Mouse (Mus musculus) adrenal gland, adult 8-10 months (tissue): Measurements from ENCODE around the gene Dab1. TPM values are rescaled to one million over a fixed set of nuclear protein-coding genes. Genes with fewer than 3 reads are reported as not detected.

Experiments
- DNase-seq: peaks from one replicate; pipeline ENCODE4 v3.0.0; 2022
- total RNA-seq, 4 experiments: library from RNA; stranded (reverse); gene quantifications; 2 replicates each; pipeline ENCODE4 v1.2.4; 2022

Gene Dab1
- total RNA-seq, 4 experiments from 2014 or later: 1.3 to 2.0 (median 1.8) TPM

DNA sequence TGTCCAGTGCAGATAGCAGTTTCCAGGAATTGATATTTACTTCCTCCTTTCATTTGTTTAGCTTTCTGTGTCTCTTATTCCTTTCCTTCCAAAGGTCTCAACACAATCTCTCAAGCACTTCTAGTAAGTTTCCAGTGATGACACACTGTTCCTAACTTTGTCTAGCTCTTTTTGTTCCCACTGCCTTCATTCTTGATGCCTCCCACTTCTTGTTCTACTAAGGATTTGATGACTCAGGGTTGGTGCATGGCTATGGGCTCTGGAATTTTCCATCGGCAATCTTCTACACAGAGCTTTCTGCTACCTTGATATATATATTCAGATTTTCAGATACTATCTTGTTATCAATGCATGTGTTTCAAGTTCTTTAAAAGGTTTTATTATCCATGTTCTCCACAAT is 656.1 kb downstream of the Dab1 start:
- DNase-seq: no peak

DNA sequence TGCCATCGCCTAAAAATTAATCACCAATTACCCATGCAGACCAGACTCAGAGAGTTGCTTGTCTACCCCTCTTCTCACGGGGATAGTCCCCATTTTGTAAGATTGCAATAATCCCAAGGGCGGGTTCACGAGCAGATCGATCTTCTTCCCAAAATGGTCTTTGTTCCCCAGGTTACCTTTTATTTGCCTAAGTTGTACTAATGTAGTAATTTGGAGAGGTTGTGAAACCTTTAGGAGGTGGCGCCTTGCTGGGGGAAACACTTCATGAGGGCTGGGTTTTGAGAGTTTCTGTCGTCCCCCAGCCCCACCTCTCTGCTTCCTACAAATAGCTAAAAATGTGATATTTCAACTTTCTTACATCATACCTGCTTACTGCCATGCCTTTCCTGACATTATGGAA is 657.8 kb downstream of the Dab1 start:
- no peak for DNase-seq

DNA sequence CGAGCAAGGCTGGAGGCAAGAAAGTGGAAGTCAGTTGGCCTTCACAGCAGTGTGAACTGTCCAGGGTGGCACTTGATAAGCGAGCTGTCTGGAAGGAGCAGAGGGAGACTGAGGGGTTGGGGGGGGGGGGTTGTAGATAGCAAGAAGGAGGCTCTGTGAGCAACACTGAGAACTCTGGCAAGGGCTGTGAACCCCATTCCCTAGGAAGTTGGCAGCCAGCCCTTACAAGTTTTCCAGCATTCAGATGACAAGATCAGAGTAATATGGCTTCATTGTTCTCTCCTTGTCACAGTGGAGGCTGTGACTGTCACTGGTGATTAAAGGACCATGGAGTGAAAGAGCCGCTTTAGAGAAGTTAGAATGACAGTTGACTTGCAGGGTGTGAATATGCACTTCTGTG is 662.4 kb downstream of the Dab1 start:
- DNase-seq: no peak

DNA sequence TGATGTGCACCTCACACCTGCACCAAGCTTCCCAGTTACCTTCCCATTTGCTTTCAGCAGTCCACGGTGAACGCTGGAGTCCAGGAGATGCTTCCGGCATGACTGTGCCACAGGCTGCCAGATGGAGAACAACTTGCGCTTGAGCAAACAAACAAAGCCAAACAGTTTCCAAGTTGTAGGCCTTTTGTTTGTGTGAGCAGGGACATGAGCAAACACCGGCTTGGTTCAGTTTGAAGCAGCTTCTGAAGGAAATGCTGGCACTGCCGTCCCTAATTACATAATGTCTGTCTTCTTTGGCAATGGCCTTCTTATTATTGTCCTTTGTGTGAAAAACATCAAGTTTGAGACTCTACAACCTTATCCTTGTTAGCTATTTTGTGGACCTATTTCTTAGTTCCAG is 664.7 kb downstream of the Dab1 start:
- no peak for DNase-seq

DNA sequence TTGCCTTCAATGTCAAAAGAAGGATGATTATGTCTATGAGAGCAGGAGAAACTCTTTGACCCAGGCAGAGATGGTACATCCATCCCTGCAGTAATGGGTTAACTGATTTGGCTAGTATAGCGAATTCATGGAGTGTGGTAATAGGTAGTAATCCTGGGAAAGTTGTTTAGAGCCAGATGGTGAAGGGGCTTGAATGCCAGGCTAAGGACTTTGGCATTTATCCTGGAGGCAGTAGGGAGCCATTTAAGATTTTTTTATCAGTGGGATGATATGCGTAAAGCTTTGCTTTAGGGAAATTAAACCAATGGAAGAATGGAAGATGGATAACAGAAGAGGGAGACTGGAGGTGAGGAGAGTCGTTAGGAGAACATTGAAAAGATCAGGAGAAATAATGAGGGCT is 669.2 kb downstream of the Dab1 start:
- DNase-seq: no peak

DNA sequence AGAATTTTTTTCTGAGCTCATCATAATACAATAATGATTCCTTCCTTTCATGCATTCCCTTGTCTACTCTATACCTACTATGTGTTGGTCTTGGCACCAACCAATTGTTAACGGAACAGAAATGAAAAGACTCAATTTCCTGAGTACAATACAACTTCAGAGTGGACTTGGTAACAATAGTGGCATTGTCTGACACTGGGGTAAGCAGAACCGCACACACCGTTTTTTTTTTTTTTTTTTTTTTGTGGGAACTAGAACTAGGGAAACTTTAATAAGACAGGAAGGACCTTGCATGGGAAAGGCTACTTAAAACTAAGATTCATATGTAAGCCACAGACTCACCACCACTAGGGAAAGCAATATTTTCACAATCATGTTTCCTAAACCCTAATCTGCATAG is 682.6 kb downstream of the Dab1 start:
- no peak for DNase-seq

DNA sequence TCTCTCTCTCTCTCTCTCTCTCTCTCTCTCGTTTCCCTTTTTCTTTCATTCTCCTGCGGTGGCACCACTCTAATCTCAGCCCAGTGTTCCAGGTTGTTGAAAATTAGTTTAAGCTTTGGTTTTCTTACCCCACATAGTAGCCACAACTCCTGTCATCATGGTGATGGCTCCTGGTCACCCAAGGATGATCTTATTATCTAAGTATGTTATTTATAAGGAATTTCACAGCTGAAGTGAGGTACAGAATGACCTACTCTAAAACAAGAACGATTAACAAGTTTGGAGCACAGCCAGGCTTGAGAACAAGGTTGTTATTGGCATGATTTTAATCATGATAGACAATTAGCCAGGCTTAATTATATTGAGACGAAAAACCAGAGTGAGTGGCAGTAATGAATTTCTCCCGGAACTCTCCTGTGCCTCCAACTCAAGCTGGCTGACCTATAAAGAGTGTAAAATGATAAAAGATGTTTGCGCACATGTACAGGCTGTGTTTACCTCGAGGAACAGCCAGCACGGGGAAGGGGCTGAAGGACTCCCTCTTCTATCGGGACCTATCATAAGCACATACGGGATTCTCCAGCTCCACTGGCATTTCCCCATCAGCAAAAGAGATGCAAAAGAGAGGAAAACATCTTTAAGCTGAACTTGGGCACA is 684.0 kb downstream of the Dab1 start:
- DNase-seq: no peak

DNA sequence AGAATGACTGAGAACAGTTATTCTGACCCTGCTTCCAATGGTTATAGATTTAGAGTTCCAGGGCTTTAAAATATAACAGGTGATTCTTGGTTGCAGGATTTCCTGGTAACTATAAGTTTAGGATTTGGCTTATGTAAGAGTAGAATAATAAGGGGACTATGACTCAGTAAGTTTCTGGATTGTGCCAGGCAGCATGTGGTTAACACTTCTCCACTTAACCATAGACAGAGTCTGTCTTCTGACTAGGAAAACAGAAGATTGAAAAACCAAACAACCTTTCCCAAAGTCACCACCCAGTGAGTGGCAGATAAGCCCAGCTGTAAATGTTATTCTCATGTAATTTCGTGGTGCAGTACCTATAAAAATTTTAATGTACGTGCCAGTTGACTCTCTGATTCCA is 688.6 kb downstream of the Dab1 start:
- DNase-seq: no peak

DNA sequence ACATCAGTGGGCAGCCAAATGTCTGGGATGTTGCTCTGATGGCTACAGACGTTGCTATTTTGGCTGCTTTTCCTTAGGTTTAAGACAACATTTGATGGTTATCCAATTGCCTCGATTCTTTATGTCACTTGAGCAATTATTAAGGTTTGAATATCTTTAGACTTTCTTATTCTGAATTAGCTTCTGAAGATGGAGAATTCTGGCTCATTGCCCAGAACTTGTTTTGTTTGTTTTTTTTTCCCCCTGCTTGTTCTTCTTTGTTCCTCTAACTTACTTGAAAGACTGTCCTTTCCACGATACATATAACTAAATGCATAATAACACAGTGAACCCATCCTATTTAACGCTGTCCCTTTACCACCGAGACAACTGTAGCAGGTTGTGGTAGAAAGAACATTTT is 707.1 kb downstream of the Dab1 start:
- no peak for DNase-seq

DNA sequence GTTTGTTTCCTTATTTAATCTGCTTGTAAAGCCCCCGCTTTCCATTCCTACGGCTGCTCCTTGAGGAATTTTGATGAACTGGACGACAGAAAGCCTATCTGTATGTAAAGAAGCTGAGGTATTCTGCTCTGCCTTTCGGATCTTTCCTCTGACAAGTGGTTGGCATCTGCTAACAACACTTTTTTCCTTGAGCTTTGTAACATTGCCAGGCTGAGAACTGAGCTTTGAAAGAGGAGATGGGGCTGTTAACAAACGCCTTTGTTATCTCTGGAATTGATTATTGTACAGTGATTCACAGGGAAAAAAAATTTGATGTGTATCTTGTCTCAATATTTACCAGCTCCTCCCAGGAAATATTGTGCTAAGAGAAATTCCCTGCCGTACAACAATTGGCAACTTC is 712.7 kb downstream of the Dab1 start:
- no peak for DNase-seq

DNA sequence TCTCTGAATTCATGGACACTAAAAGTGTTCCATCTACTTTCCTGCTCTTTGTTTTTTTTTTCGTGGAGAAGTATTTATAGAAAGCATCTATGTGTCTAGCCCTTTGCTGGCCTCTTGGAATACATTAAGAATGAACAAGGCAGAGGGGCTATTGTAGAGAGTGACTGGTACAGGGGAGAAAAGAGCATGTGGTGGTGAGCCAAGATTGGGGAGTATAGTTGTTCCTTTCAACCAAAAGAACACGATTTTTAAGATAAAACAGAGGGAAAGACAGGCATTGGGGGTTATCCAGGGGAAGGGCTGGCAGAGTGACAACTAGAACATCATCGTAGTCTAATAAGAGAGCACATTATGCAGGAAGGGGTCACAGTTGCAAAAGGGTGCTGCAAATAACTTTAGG is 713.2 kb downstream of the Dab1 start:
- DNase-seq: no peak

DNA sequence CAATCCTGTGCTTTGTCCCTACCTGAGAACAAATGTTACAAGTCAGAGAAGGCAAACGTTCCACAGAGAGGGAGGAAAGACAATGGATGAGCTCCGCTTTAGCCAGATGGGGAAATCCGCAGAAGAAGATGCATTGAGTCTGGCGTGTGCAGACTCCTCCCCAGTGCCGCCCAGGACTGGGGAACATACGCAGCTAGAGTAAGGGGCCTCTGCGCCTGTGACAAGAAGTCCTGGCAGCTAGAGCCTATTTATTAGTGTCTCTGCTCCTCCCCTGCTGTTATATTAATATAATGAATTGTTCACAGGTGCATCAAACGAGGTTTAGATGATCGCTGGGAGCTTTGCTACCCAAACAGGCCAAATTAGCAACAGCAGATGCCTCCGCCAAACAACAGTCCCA is 718.1 kb downstream of the Dab1 start:
- DNase-seq: no peak

DNA sequence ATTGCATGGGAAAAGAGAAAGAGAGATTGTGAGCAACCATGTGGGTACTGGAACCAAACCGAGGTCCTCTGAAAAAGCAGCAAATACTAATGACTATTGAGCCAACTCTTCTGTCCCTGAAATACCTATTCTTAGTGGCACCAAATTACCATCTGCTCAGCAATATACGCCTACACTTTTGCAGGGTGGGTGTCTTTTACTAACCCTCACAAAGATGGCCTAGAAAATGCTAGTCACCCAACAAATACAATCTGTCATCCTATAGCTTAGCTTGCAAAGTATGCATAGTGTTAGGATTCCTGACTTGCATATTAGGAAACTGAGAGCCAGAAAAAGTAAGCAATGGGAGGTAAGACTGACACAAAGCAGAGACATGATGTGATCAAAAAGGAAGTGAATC is 719.2 kb downstream of the Dab1 start:
- DNase-seq: no peak

DNA sequence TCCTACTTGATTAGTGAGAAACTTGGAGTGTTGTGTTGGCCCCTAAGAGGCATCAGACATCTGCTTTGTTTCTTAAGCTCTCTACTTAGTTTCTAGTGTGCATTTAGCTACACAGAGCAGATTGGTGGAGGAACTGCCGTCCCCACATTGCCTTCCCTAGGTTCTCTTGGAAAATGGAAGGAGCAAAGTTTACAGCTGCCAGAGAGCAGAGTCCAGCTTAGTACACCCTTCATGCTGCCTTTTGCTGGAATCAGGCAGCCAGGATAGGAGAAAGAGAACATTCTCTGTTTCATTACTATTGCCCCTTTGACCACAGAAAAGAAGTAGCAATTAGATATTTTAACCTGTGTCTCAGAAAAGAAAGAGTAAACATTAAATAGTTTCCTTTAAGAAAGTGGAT is 742.2 kb downstream of the Dab1 start:
- no peak for DNase-seq

DNA sequence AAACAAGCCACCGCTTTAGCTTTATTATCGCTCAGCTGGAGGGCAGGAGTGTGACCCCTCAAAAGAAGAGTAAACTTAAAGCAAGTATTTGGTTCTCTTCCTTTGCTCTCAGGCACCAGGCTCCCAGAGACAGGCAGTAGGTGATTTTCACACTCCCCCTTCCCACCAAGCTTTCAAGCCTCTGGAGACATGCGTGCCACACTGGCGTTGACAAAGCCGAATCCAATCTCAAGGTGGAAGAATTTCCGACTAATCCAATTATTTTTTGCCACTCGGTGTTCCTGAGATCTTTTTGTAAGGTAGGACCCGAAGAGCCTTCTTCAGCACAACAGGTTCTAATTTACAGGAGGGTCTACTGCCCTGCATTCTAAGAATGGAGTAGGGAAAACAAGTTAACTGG is 747.3 kb downstream of the Dab1 start:
- no peak for DNase-seq

DNA sequence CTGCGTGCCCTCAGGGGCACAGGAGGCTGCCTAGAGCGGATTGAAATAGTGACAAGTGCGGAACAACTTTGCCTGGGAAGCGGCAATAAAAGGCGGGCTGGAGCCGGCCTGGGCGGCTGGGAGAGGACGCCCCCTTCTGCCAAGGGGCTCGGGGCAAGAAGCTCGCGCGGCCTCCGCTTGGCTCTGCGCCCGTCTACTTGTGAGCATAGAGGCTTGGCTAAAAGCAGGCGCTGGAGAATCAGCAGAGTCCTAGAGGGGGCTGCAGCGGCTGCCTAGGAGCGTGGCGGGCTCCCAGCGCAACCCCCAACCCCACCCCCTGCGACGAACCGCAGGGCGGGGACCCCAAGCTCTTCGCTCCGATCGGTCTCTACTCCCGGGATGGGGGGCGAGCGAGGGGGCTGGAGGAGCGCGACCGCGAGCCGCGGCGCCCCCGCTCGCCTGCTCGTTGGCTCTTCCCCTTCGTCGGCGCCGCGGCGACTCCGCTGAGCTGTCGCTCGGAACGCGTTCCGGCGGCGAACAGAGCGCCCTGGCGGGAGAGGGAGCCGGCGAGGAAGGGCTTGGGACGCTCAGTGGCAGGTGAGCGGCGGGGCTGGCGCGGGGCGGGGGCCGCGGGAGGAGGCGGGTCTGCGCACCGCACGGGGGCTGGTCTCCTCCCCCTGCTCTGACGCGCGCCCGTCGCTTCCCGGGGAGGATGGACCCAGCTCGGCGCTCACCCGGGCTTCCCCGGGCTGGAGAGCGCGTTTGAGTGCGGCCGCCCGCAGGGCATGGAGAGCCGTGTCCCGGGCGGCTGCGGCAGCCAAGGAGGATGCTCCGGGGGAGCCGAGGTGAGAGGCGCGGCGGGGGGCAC is 748.0 kb downstream of the Dab1 start:
- DNase-seq: peak; percentile 16

DNA sequence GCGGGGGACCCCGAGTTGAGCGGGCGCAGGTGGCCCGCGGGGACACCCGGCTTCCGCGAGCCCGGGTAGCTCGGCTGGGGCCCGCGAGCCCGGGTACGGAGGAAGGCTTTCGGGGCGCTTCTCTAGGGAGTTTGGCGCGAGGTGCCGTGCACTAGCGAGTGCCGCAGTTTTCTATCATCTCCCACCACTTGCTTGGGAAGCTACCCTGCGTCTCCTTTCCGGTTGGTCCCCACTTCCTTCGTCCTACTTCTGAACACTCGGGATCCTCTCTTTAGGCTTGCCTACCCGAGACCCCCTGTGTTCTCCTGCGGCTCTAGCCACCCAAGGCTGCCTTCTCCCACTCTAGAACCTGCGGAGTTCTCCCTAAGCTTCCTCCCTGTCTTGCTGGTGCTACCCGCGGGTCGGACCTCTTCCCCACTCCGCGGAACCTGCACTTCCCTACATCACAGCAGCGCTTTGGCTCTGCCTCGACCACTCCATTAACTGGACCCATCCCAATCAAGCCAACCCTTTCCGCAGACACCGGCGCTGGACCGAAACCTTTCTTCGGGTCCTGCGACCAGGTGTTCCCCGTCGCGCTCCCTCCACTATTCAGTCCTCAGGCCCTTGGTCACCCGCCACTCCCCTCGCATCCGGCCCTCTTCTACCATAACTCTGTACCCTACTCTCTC is 748.7 kb downstream of the Dab1 start:
- peak; percentile 1 for DNase-seq

DNA sequence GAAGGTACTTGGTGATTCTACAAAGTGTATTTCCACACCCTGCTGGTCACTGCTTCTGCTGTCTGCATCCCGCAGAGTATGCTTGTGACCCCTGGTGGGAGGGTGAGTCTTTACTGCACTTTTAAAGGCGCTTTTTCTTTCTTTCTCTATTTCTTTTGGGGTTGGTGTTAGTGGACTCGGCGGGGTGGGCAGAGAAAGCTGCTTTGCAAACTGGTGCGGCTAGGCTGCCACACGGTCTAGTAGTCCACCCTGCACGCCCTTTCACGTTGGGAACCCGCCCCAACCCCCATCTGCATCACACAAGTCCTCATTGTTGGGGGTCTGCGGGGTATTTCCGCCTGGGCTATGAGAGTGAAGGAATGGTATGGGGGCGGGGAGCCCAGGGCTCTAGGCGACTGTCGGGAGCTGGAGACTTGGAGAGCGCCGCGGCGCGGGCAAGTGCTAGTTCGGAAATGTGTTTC is 749.4 kb downstream of the Dab1 start:
- DNase-seq: no peak

DNA sequence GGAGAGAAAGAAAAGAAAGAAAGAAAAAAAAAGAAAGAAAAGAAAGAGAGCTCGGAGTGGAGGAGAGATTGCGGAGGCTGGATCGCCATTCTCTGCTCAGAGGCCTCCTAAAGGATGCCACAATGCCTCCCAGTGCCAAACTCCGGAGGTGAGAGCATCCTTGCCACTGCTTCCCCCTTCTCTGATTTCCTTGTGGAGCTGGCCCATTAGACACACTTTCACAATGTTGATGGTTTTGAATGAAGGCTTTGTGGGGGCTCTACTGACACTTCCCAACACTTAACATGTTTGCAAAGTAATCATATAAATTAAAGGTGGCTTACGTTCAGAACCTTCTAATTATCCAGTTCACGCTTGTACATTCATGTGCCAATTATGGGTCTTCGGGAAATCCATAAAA is 749.9 kb downstream of the Dab1 start:
- no peak for DNase-seq

DNA sequence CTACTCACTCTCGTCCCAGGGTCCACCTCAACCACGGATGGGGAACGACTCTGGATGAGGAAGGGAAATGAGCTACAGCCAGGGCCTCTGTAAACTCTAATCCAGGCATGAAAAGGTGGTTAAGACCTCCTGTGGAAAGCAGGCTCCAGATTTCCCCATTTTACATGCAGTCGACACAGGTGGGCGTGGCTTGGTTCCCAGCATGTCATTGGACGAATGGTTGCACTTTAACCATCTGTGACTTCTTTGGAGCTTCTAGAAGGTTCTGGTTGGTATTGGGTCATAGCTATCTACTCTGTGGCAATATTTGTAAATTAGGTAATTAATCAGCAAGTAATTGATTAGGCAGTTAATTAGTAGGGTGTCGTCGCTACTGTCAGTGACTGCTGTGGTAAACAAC is 752.0 kb downstream of the Dab1 start:
- no peak for DNase-seq

DNA sequence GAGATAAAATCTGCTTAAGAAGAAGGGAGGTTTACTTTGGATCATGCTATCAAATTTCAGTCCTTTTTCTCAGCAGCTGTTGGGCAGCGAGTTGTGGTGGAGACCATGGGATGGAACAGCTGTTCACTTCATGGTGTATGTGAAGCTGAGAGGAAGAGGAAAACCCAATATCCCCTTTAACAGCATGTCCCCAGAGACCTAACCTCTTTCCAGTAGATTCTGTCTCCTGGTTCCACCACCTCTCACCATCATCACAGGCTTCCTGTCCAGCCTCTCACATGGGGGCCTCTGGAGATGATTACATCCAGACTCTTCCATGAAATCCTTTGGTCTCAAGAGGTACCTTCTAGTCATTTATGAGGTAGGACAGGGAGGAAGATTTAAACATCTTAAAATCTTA is 755.0 kb downstream of the Dab1 start:
- no peak for DNase-seq

DNA sequence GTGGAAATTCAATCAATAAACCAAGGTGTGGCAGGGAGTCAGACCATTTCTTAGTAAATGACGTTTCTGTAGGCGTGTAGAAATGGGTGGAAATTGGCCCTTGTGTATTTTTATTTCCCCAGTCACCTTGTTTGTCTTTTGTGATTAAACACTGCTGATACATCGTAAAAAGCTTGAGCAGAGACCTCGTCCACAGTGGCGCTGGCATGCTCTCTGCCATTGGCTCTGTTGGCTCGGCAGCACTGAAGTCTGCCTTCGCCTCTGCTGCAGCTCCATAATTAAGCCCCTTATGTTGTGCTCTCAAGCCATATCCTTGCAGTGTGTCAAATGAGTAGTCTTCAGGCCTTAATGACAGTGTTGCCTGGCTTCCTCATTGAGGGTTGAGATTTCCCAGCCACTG is 765.5 kb downstream of the Dab1 start:
- DNase-seq: no peak

DNA sequence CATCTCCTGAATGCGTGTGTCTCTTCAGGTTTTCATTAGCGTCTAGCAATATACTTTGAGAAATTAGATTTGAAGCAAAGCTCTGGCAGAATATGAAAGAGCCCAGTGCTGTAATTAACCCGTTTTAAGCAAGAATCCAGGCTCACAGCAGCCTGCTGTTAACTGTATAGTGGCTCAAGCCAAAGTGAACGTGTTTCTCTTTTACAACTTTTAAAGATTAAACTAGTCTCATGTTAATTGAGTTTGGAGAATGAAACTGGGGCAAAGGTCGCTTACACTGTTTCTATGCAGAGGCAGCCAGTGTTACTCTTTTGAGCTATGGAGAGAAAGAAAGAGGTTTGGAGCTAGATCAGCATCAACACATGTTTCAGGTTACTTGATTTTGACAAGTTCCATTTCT is 766.1 kb downstream of the Dab1 start:
- no peak for DNase-seq

DNA sequence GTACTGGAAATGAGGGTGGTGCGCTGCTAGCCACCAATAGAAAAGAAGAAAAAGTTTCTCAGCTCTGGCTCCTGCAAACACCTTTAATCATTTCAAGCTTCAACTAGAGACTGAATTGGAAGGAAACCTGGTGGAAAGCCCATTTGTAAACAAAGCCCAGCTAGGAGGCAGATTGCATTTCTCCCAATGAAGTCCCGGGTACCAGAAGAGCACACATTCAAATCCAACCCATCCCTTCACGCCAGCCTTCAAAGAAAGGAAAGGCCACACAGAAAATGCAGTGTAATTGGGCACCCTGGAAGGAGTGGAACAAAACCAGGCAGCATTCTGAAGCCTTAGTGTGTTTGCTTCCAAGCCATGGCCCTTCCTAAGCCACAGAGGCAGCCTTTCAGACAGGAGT is 776.4 kb downstream of the Dab1 start:
- DNase-seq: no peak
